Mouse (Mus musculus) neural tube, embryonic 11.5 days (tissue): ENCODE measurements around the gene Zfp536. TPM values are rescaled to one million over a fixed set of nuclear protein-coding genes. Genes with fewer than 3 reads are reported as not detected.

Experiments
- polyA plus RNA-seq: library from polyadenylated mRNA; unstranded; fragments of >200 nt; fragmentation: Nextera tagmentation; extraction: Ambion mirVana; gene quantifications from 2 replicates; pipeline ENCODE4 v1.2.1, GENCODE M21; 2014

The Zfp536 gene
- polyA plus RNA-seq, 1 experiment from 2014 or later = 23.6 TPM

Other genes with a start within 250 kb of the Zfp536 start
- gene Uri1, start 249.9 kb upstream of the Zfp536 start, polyA plus RNA-seq = 42.5 and 47.8 TPM in 2 replicates